Mouse (Mus musculus): ENCODE results near the gene Unc13b.
A peak's percentile ranks its signal among the peaks of the same experiment; 100 is the strongest.

The Unc13b gene

GRCm38 (mm10) chr4:43037860-43038566, 20.7 kb upstream of the Unc13b start:
- DNase-seq (ENCODE audit: low spot score in 2 of 2): no peak

- peak; percentile 46 to 53 for DNase-seq (ENCODE audit: low spot score in 2 of 2)
Measured at GRCm38 (mm10) chr4:43038567-43039495, 19.9 kb upstream of the Unc13b start.

GRCm38 (mm10) chr4:43039609-43040008, 19.1 kb upstream of the Unc13b start:
- no peak for DNase-seq (ENCODE audit: low spot score in 2 of 2)

GRCm38 (mm10) chr4:43040114-43040572, 18.6 kb upstream of the Unc13b start:
- DNase-seq (ENCODE audit: low spot score in 2 of 2): peak; percentile 96 to 97

DNA sequence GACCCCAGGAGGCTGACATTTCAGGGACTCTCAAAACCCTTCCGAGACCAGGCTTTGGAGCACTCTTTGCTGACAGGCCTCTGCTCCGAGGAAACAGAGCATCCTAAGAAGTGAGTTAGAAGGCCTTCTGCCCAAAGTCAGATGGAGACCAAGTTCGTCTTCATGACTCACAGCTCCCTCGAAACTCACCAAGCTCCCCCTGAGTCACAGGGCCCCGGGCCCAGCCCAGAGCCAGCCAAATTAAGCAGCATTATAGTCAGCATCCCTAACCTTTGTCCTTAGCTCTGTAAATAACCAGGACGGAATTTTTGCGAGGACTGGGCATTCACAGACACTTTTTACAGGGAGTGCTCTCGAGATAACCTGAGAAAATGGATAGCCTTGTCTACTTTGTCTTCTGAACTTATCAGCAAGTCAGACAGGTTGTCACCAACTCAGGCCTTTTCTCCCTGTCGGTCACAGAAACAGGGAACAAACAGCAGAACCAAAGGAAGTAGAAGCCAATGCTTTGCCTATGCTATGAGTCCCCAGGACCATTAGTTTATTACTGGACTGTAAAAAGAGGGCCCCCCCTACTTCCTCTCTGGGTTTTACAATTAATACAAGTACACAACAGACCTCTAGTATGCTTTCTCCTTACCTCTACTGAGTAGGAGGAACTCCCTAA, 17.7 kb upstream of the Unc13b start:
- no peak for DNase-seq (ENCODE audit: low spot score in 2 of 2)

- DNase-seq (ENCODE audit: low spot score in 2 of 2): peak; percentile 68 to 76
Measured at GRCm38 (mm10) chr4:43043644-43044357, 15.0 kb upstream of the Unc13b start.

- peak; percentile 56 to 77 for DNase-seq (ENCODE audit: low spot score in 2 of 2)
Measured at GRCm38 (mm10) chr4:43044673-43045072, 14.1 kb upstream of the Unc13b start.

DNA sequence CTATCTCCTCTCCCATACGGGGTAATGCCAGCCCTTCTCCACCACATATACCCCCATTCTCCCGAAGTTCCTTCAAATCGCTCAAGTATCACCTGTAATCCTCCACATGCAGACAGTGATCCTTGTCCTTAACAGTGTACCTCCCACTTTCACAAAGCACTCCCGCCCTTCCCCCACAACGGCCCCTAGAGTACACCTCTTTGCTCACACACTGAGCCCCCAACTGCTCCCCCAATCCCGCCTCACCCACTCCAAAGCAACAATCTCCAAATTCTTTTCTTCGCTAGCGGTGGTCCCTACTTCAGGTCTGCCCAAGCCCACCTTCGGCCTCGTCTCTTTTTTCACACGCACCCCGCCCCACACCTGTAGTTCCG, 13.5 kb upstream of the Unc13b start:
- DNase-seq (ENCODE audit: low spot score in 2 of 2): no peak

DNA sequence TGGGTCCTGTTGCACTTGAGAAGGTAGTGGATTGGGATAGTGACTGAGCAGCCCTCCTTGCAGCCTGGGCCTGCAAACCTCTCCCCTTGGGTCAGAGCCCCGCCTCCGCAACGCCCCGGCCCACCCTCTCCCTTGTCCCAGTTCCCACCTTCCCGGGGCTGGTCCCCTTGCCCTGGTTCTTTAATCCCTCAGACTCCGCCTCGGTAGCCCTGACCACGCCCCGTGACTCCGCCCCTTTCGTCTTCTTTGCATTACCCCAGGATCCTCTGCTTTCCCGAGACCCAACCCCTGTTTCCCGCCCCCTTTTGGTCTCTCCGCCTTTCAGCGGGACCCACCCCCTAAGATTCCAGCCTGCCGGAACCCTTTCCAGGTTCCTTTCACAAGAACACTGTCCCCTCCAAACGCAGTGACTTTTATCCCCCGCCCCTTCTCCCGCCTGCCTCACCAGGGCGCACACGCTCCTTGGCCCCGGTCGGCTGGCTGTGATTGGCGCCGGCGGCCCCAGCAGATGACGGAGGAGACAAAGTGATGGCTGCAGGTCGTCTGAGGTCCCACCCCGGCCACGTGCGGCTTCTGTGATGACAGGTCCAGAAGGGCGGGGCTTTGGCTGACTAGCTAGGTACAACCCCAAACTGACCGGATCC, 13.0 kb upstream of the Unc13b start, which contains the start of gene Fam214b:
Gene Fam214b (minus strand): TSS at position 562 of the 644 bp plus-strand sequence.
- DNase-seq (ENCODE audit: low spot score in 2 of 2): peak; percentile 97 to 99

- no peak for DNase-seq (ENCODE audit: low spot score in 2 of 2)
Measured at GRCm38 (mm10) chr4:43046607-43047006, 12.1 kb upstream of the Unc13b start.

DNA sequence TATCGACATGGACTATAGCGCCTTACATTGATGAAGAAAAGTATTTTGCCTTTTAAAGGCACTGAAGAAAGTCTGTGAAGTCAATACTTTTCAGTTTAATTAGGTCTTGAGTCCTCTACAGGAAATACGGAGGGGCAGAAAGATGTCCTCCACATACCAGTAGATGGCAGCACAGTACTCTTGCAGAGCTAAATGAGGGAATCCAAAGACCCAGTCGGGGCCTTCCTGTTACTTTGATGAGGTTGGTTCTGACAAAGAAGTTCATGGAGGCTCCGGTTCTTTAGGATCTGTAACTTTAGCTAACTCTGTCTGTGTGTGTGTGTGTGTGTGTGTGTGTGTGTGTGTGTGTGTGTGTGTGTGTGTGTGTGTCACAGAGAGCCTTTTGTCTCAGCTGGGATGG, 11.5 kb upstream of the Unc13b start:
- peak; percentile 76 to 86 for DNase-seq (ENCODE audit: low spot score in 2 of 2)

GRCm38 (mm10) chr4:43052627-43053026, 6.1 kb upstream of the Unc13b start:
- peak in 1 of 2 experiments; percentile 39 for DNase-seq (ENCODE audit: low spot score in 2 of 2)

DNA sequence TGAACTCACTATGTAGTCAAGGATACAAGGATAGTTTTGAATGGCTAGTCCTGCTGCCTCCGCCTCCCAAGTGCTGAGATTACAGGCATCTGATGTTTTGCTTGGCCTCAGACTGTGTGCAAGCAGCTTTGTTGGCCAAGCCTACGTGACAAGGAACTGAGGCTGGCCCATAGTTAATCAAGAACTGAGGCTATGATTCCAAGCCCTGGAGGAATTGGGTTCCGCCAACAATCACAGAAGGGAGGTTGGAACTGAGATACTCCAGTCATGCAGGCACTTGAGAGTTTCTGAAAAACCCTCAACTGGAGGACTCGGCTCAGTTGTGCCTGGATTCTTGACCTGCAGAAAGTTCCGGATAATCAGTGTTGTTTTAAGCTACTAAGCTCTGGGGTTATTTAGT, 1.1 kb upstream of the Unc13b start:
- DNase-seq (ENCODE audit: low spot score in 2 of 2): no peak

- DNase-seq (ENCODE audit: low spot score in 2 of 2): no peak
Measured at GRCm38 (mm10) chr4:43058392-43058752, 381 bp upstream of the Unc13b start.

DNA sequence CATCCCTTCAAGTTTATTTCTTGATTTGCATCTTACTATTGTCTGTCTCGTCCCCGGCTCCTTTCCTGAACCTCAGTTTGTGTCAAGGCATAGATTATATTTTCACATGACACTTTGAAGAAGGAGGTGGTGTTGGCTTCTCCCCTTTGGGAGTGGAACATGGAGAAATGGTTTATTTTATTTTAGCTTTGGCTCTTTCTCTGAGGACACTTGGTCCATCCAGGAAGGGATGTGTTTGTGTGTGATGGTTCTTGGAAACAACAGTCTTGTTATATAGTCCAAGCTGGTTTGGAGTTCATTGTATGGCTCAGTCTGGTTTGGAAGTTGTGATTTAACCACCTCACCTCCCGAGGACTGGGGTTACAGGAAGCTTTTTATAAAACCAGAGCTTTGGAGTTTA, 944 bp downstream of the Unc13b start:
- no peak for DNase-seq (ENCODE audit: low spot score in 2 of 2)

DNA sequence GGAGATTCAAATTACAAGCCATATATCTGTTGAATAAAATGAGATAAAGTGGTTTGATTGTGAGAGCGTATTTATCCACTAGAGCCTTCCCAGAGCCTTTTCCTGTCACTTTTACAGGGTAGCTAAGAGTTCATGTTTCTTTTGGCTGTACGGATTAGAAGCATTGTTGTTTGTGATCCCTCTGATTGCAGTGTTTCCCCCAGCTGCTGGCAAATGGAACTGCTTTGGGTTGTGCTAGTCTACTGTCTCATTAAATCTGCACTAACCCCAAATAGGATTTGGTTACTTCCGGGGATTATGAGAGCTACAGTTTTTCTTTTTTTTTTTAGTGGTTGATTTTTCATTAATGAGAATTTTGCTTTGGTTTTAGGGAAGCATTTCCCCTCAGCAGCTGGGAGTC, 1.5 kb downstream of the Unc13b start:
- peak in 1 of 2 experiments; percentile 46 for DNase-seq (ENCODE audit: low spot score in 2 of 2)

DNA sequence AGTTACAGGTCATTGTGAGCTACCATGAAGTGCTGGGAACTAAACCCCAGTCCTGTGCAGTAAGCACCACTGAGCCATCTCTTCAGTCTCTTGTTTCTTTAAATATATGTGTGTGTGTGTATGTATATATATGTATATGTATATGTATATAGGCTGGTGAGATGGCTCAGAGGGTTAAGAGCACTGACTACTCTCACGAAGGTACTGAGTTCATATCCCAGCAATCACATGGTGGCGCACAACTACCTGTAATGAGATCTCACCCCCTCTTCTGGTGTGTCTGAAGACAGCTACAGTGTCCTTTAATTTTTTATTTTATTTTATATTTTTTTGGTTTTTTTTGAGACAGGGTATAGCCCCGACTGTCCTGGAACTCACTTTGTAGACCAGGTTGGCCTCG, 6.7 kb downstream of the Unc13b start:
- DNase-seq (ENCODE audit: low spot score in 2 of 2): no peak

- no peak for DNase-seq (ENCODE audit: low spot score in 2 of 2)
Measured at GRCm38 (mm10) chr4:43074923-43075322, 16.2 kb downstream of the Unc13b start.

- DNase-seq (ENCODE audit: low spot score in 2 of 2): no peak
Measured at GRCm38 (mm10) chr4:43078071-43078718, 19.4 kb downstream of the Unc13b start.

GRCm38 (mm10) chr4:43082458-43082857, 23.7 kb downstream of the Unc13b start:
- no peak for DNase-seq (ENCODE audit: low spot score in 2 of 2)

GRCm38 (mm10) chr4:43089950-43090349, 31.2 kb downstream of the Unc13b start:
- no peak for DNase-seq (ENCODE audit: low spot score in 2 of 2)
